In the genomic region with DNA sequence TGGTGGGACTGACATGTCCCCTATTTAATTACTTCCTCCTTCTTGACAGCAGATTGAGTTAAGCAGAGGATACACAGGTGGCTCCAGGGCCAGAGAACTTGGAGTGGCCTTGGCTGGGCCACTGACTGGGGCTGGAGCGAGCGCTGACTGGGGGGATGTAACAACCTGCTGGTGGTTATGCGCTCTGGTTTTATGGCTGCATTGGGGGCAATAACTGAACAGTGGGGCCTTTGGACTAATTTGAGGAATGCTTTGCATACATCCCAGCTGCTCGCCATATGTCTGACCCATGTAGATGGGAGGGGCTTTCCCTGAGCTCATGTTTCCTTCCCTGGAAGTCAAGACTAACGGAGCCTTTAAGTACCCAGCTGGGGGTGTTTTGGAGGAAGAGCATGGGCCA, we compare ENCODE assay signal across 17 mouse cellular contexts.
DNase-seq lines count a peak whose midpoint lies in the region; ATAC-seq and TF ChIP-seq lines count a peak whose summit lies in the region.
"Had no signal": no experiment of that assay in that cellular context is flagged by ENCODE, and none has a peak within 500 bp of the region (broad histone marks: within the 10 kb centered on the region; RNA-seq: fewer than 3 reads in every experiment).

No protein-coding gene starts in this region.

- no peak overlapping the region for H3K4me3 ChIP-seq in intestine, embryonic 14.5 days (ENCODE audit: low read depth, low read length)
- no peak overlapping the region for H3K4me3 ChIP-seq in intestine, postnatal 0 days (ENCODE audit: low read depth, low read length)
- no peak overlapping the region for H3K4me3 ChIP-seq in embryonic facial prominence, embryonic 15.5 days (replicated peaks)
- H3K4me3 ChIP-seq: heart, embryonic 15.5 days; hindbrain, embryonic 15.5 days; myocyte had no signal

- 43% methylated on average over 5 of the region's 5 CpGs for WGBS in intestine, embryonic 14.5 days
- WGBS in intestine, postnatal 0 days, result 60% methylated on average over 5 of the region's 5 CpGs
- WGBS in embryonic facial prominence, embryonic 15.5 days, result 37% methylated on average over 5 of the region's 5 CpGs

- H3K4me2 ChIP-seq in intestine, embryonic 14.5 days (ENCODE audit: low read length), result no peak overlapping the region
- H3K4me2 ChIP-seq in intestine, postnatal 0 days (replicated peaks; ENCODE audit: low read depth), result no peak overlapping the region
- no peak overlapping the region for H3K4me2 ChIP-seq in embryonic facial prominence, embryonic 15.5 days (replicated peaks)
- H3K4me2 ChIP-seq: heart, embryonic 15.5 days; hindbrain, embryonic 15.5 days; midbrain, embryonic 11.5 days had no signal

- DNase-seq in intestine, embryonic 14.5 days (ENCODE audit: low spot score), result peak; percentile 55
- peak; percentile 40 for DNase-seq in embryo, embryonic 10 days (ENCODE audit: low spot score)
- DNase-seq in mesoderm, embryonic 11.5 days (ENCODE audit: low read depth, low spot score), result peak; percentile 75
- no peak for DNase-seq in gastrocnemius, postnatal 10 days
- DNase-seq in cerebellum, postnatal 14 days, result no peak
- DNase-seq: adrenal gland, adult 2 months; cerebellum, adult 8-10 months; lung, postnatal 10 days; right cerebral cortex, adult 18-20 months had no signal

- H3K27ac ChIP-seq in intestine, embryonic 14.5 days (ENCODE audit: low read depth), result no peak overlapping the region
- no peak overlapping the region for H3K27ac ChIP-seq in intestine, postnatal 0 days (ENCODE audit: low read depth, low read length)
- no peak overlapping the region for H3K27ac ChIP-seq in embryonic facial prominence, embryonic 15.5 days (replicated peaks)
- H3K27ac ChIP-seq: heart, embryonic 15.5 days; hindbrain, embryonic 15.5 days; liver, embryonic 14.5 days had no signal

- ATAC-seq in intestine, embryonic 14.5 days (replicated peaks; ENCODE audit: low FRiP score, low TSS enrichment, low read depth), result no peak
- ATAC-seq in intestine, postnatal 0 days, result no peak
- ATAC-seq in embryonic facial prominence, embryonic 15.5 days (ENCODE audit: insufficient number of reproducible peaks, low FRiP score, low TSS enrichment, low read depth), result peak; percentile 43; the same call in 1 of the 2 replicates
- no peak for ATAC-seq in megakaryocyte-erythroid progenitor cell, adult 5-6 weeks (replicated peaks; ENCODE audit: low FRiP score, low TSS enrichment, poor library complexity, severe bottlenecking)

- no peaks in the 10 kb centered on the region for H3K36me3 ChIP-seq in intestine, embryonic 14.5 days (ENCODE audit: control insufficient read depth, insufficient read depth, low read length)
- no peaks in the 10 kb centered on the region for H3K36me3 ChIP-seq in intestine, postnatal 0 days (ENCODE audit: control insufficient read depth, insufficient read depth)
- no peaks in the 10 kb centered on the region for H3K36me3 ChIP-seq in embryonic facial prominence, embryonic 15.5 days
- H3K36me3 ChIP-seq: heart, embryonic 15.5 days; hindbrain, embryonic 15.5 days had no signal

- H3K4me1 ChIP-seq in intestine, embryonic 14.5 days (replicated peaks; ENCODE audit: control insufficient read depth, insufficient read depth, low read length), result no peaks in the 10 kb centered on the region
- H3K4me1 ChIP-seq in intestine, postnatal 0 days (replicated peaks; ENCODE audit: control insufficient read depth, insufficient read depth, low read length), result no peaks in the 10 kb centered on the region
- H3K4me1 ChIP-seq in embryonic facial prominence, embryonic 15.5 days, result no peaks in the 10 kb centered on the region
- H3K4me1 ChIP-seq: heart, embryonic 15.5 days; hindbrain, embryonic 15.5 days had no signal

- H3K9me3 ChIP-seq in intestine, embryonic 14.5 days (ENCODE audit: control insufficient read depth, low read length), result no peaks in the 10 kb centered on the region
- H3K9me3 ChIP-seq in intestine, postnatal 0 days (ENCODE audit: control insufficient read depth), result no peaks in the 10 kb centered on the region
- H3K9me3 ChIP-seq in embryonic facial prominence, embryonic 15.5 days (replicated peaks), result no peaks in the 10 kb centered on the region
- H3K9me3 ChIP-seq: heart, embryonic 15.5 days; hindbrain, embryonic 15.5 days had no signal

- H3K9ac ChIP-seq in intestine, embryonic 14.5 days (ENCODE audit: low read length), result no peak overlapping the region
- H3K9ac ChIP-seq in intestine, postnatal 0 days (ENCODE audit: low read depth, low read length), result no peak overlapping the region
- H3K9ac ChIP-seq in embryonic facial prominence, embryonic 15.5 days, result no peak overlapping the region
- H3K9ac ChIP-seq: heart, embryonic 15.5 days; hindbrain, embryonic 15.5 days; liver, embryonic 14.5 days had no signal

- no peak for TF ChIP-seq CTCF in intestine, postnatal 0 days (IDR thresholded peaks at IDR 0.05; ENCODE audit: low read depth)

- H3K27me3 ChIP-seq in intestine, embryonic 14.5 days (replicated peaks; ENCODE audit: control insufficient read depth, insufficient read depth, low read length), result no peaks in the 10 kb centered on the region
- no peaks in the 10 kb centered on the region for H3K27me3 ChIP-seq in intestine, postnatal 0 days (replicated peaks; ENCODE audit: control insufficient read depth, insufficient read depth, low read length)
- H3K27me3 ChIP-seq in embryonic facial prominence, embryonic 15.5 days, result no peaks in the 10 kb centered on the region
- H3K27me3 ChIP-seq: heart, embryonic 15.5 days; hindbrain, embryonic 15.5 days had no signal

Comparison
In these comparisons a context has a peak if more than half of its experiments do, and no peak if none do; other contexts are left out.
1. DNase-seq: peak in intestine, embryonic 14.5 days (single experiment), embryo, embryonic 10 days (single experiment) and mesoderm, embryonic 11.5 days (single experiment); none in gastrocnemius, postnatal 10 days (single experiment) and cerebellum, postnatal 14 days (0 of 2).